Comparison of ENCODE assay signal across 8 mouse cellular contexts in the genomic region with DNA sequence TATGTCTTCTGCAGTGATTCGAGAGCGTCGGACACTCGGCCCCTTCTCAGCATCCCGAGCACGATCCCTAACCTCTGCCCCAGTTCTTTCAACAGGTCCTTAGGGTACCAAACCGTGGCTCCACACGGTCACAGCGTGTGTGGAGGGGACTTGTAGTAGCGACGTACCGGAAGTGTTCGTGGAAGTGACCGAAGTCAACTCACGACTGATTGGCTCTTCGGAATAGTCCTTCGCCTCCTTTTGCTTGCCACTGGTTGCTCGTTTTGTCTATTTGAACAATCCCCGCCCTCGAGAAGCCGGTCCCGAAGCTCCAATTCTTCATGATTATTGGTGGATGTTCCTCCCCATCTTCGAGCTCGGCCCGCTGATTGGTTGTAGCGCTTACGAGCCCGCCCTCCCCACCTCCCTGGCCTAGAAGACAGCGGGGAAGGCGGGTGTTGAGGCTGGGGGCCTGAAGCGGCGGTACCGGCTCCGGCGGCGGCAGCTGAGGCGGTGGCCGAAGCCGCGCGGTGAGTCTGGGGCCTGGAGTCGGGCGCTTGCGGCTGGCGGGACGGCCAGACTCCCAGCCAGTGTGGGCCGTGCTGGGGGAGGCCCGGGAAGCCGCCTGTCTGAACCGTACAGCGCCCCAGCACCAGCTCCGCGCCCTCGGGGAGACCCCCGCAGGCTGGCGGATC. TPM values are rescaled to one million over a fixed set of nuclear protein-coding genes. Genes with fewer than 3 reads are reported as not detected.
A peak's percentile ranks its signal among the peaks of the same experiment; 100 is the strongest.
DNase-seq lines count a peak whose midpoint lies in the region; ATAC-seq and TF ChIP-seq lines count a peak whose summit lies in the region.

Gene Mtor (plus strand): TSS at position 433 of the 674 bp plus-strand sequence.

- no peak for TF ChIP-seq RAD21 in CH12.LX (IDR thresholded peaks at IDR 0.05; ENCODE audit: low read depth, low read length)

- H3K36me3 ChIP-seq in CH12.LX (replicated peaks in 1 of 2; ENCODE audit: control insufficient read depth in 1 of 2, insufficient read depth in 1 of 2, low read length in 1 of 2): peaks cover 8 to 25% of the 10 kb centered on the region in 2 experiments
- no peaks in the 10 kb centered on the region; the same call in 1 of the 2 replicates for H3K36me3 ChIP-seq in forebrain, embryonic 11.5 days (ENCODE audit: control insufficient read depth, insufficient read depth, low read length)
- H3K36me3 ChIP-seq in heart, embryonic 16.5 days (ENCODE audit: control insufficient read depth, insufficient read depth): peaks cover 12% of the 10 kb centered on the region
- peaks cover 13% of the 10 kb centered on the region for H3K36me3 ChIP-seq in liver, embryonic 15.5 days (replicated peaks)
- H3K36me3 ChIP-seq in neural tube, embryonic 12.5 days: peaks cover 17% of the 10 kb centered on the region

- H3K9ac ChIP-seq in CH12.LX (ENCODE audit: insufficient read depth, low read depth): peak within 1 kb of the TSS; percentile 84
- peak within 1 kb of the TSS; percentile 86 for H3K9ac ChIP-seq in forebrain, embryonic 11.5 days (ENCODE audit: low read length)
- peak within 1 kb of the TSS; percentile 90 for H3K9ac ChIP-seq in heart, embryonic 16.5 days (ENCODE audit: low read length)
- H3K9ac ChIP-seq in liver, embryonic 15.5 days: peak within 1 kb of the TSS; percentile 94
- peak within 1 kb of the TSS; percentile 82 for H3K9ac ChIP-seq in neural tube, embryonic 12.5 days

- in situ Hi-C loops in CH12.LX (cut with MboI; ENCODE audit: low pct_ligation_motif_present, low pct_unique_long_range_greater_than_20kb, low sequenced_read_pairs): no loop called here

- H3K4me2 ChIP-seq in CH12.LX (ENCODE audit: insufficient read depth, low read depth, poor library complexity, severe bottlenecking): peak within 1 kb of the TSS; percentile 99
- peak within 1 kb of the TSS; percentile 79 for H3K4me2 ChIP-seq in forebrain, embryonic 11.5 days (ENCODE audit: low read depth, low read length, severe bottlenecking)
- H3K4me2 ChIP-seq in heart, embryonic 16.5 days (ENCODE audit: low read depth, low read length): peak within 1 kb of the TSS; percentile 68
- peak within 1 kb of the TSS; percentile 86 for H3K4me2 ChIP-seq in liver, embryonic 15.5 days
- H3K4me2 ChIP-seq in neural tube, embryonic 12.5 days (replicated peaks): peak within 1 kb of the TSS; percentile 83

- peak within 1 kb of the TSS; percentile 79 to 86 (median 86) for H3K4me3 ChIP-seq in CH12.LX (replicated peaks in 1 of 3; ENCODE audit: low read depth in 2 of 3, low read length in 2 of 3, poor library complexity in 1 of 3)
- peak within 1 kb of the TSS; percentile 96 for H3K4me3 ChIP-seq in forebrain, embryonic 11.5 days (ENCODE audit: low read depth, low read length)
- H3K4me3 ChIP-seq in heart, embryonic 16.5 days (ENCODE audit: low read length): peak within 1 kb of the TSS; percentile 79
- peak within 1 kb of the TSS; percentile 92 for H3K4me3 ChIP-seq in liver, embryonic 15.5 days (replicated peaks)
- peak within 1 kb of the TSS; percentile 98 for H3K4me3 ChIP-seq in neural tube, embryonic 12.5 days

- dilution Hi-C loops in CH12.LX (cut with MboI; ENCODE audit: extremely low pct_ligation_motif_present, extremely low pct_unique_long_range_greater_than_20kb, low sequenced_read_pairs): no loop called here

- peak; percentile 96 for ATAC-seq in forebrain, embryonic 11.5 days (replicated peaks; ENCODE audit: low FRiP score)
- ATAC-seq in heart, embryonic 16.5 days (replicated peaks; ENCODE audit: extremely low read depth, insufficient read depth, low FRiP score): peak; percentile 93
- peak; percentile 90 for ATAC-seq in liver, embryonic 15.5 days (ENCODE audit: insufficient read depth)
- peak; percentile 97 for ATAC-seq in neural tube, embryonic 12.5 days (ENCODE audit: low FRiP score, low read depth)

- H3K27ac ChIP-seq in CH12.LX (ENCODE audit: insufficient read depth, low read depth): no peak within 1 kb of the TSS
- peak within 1 kb of the TSS; percentile 67 for H3K27ac ChIP-seq in forebrain, embryonic 11.5 days (ENCODE audit: low read depth, low read length)
- H3K27ac ChIP-seq in heart, embryonic 16.5 days (ENCODE audit: low read length): peak within 1 kb of the TSS; percentile 76
- H3K27ac ChIP-seq in liver, embryonic 15.5 days (replicated peaks): peak within 1 kb of the TSS; percentile 76
- H3K27ac ChIP-seq in neural tube, embryonic 12.5 days: peak within 1 kb of the TSS; percentile 44; the same call in 1 of the 2 replicates

- no peak for TF ChIP-seq CTCF in CH12.LX (conservative IDR thresholded peaks at IDR 0.05 in 1 of 2, IDR thresholded peaks at IDR 0.05 in 1 of 2; ENCODE audit: low read depth in 2 of 2, low read length in 2 of 2)

- no peaks in the 10 kb centered on the region for H3K9me3 ChIP-seq in CH12.LX (replicated peaks; ENCODE audit: low read length)
- no peaks in the 10 kb centered on the region for H3K9me3 ChIP-seq in forebrain, embryonic 11.5 days (ENCODE audit: control insufficient read depth, low read length)
- H3K9me3 ChIP-seq in heart, embryonic 16.5 days (replicated peaks; ENCODE audit: control insufficient read depth, low read length): no peaks in the 10 kb centered on the region
- H3K9me3 ChIP-seq in liver, embryonic 15.5 days (replicated peaks): no peaks in the 10 kb centered on the region
- H3K9me3 ChIP-seq in neural tube, embryonic 12.5 days: no peaks in the 10 kb centered on the region

- peaks cover 0 to 30% of the 10 kb centered on the region in 2 experiments; a peak in 2 of 4 replicates for H3K4me1 ChIP-seq in CH12.LX (ENCODE audit: control insufficient read depth in 1 of 2, insufficient read depth in 2 of 2)
- peaks cover 7% of the 10 kb centered on the region for H3K4me1 ChIP-seq in forebrain, embryonic 11.5 days (replicated peaks; ENCODE audit: control insufficient read depth, insufficient read depth, low read length)
- peaks cover 28% of the 10 kb centered on the region for H3K4me1 ChIP-seq in heart, embryonic 16.5 days (ENCODE audit: control insufficient read depth, insufficient read depth, low read length)
- H3K4me1 ChIP-seq in liver, embryonic 15.5 days (replicated peaks): peaks cover 50% of the 10 kb centered on the region
- peaks cover 20% of the 10 kb centered on the region for H3K4me1 ChIP-seq in neural tube, embryonic 12.5 days

- DNase-seq in CH12.LX (ENCODE audit: extremely low read depth): peak; percentile 99
- DNase-seq in c-Kit-positive CD71-positive TER-119-negative erythroid progenitor cells, embryonic 14.5 days (ENCODE audit: low read depth): peak; percentile 97
- DNase-seq in forebrain, embryonic 11.5 days (ENCODE audit: low spot score): peak; percentile 94
- peak; percentile 94 to 99 for DNase-seq in kidney, postnatal 36 days
- peak; percentile 99 for DNase-seq in telencephalon, adult 2 months (ENCODE audit: low read depth, low spot score)

- WGBS in forebrain, embryonic 11.5 days: under 1% methylated on average over 56 of the region's 56 CpGs
- WGBS in heart, embryonic 16.5 days: under 1% methylated on average over 56 of the region's 56 CpGs
- 0% methylated on average over 56 of the region's 56 CpGs for WGBS in liver, embryonic 15.5 days (ENCODE audit: insufficient replicate concordance)
- WGBS in neural tube, embryonic 12.5 days: under 1% methylated on average over 56 of the region's 56 CpGs

- peaks cover 21% of the 10 kb centered on the region for H3K79me2 ChIP-seq in CH12.LX (replicated peaks; ENCODE audit: control insufficient read depth, extremely low read depth, insufficient read depth, poor library complexity, severe bottlenecking)

- TF ChIP-seq POLR2A in CH12.LX (IDR thresholded peaks at IDR 0.05; ENCODE audit: low read depth, low read length): peak; percentile 91

- no peak for TF ChIP-seq EP300 in CH12.LX (IDR thresholded peaks at IDR 0.05; ENCODE audit: low read length)

- no peaks in the 10 kb centered on the region for H3K27me3 ChIP-seq in CH12.LX (replicated peaks)
- no peaks in the 10 kb centered on the region for H3K27me3 ChIP-seq in forebrain, embryonic 11.5 days (ENCODE audit: control insufficient read depth, insufficient read depth, low read length)
- H3K27me3 ChIP-seq in heart, embryonic 16.5 days (ENCODE audit: control insufficient read depth, insufficient read depth, low read length): no peaks in the 10 kb centered on the region
- no peaks in the 10 kb centered on the region for H3K27me3 ChIP-seq in liver, embryonic 15.5 days
- no peaks in the 10 kb centered on the region for H3K27me3 ChIP-seq in neural tube, embryonic 12.5 days (replicated peaks)

TF ChIP-seq in CH12.LX, 34 proteins besides CTCF, POLR2A, EP300 and RAD21 (continues in another document):
- peak; percentile 94 for TF ChIP-seq CHD2 (IDR thresholded peaks at IDR 0.05; ENCODE audit: low read length)
- peak; percentile 74 for TF ChIP-seq ELF1 (IDR thresholded peaks at IDR 0.05; ENCODE audit: low read depth, low read length)
- TF ChIP-seq SIN3A (IDR thresholded peaks at IDR 0.05; ENCODE audit: low read length): peak; percentile 89
- no peak for TF ChIP-seq ZC3H11A (IDR thresholded peaks at IDR 0.05; ENCODE audit: low read depth, low read length)
- peak; percentile 51; the same call in 1 of the 2 replicates for TF ChIP-seq POLR2AphosphoS2 (IDR thresholded peaks at IDR 0.05; ENCODE audit: low read depth, low read length)
- TF ChIP-seq USF2 (conservative IDR thresholded peaks at IDR 0.05; ENCODE audit: low read depth, low read length): no peak
- no peak for TF ChIP-seq RCOR1 (conservative IDR thresholded peaks at IDR 0.05; ENCODE audit: low read depth, low read length)
- TF ChIP-seq ZKSCAN1 (IDR thresholded peaks at IDR 0.05; ENCODE audit: borderline replicate concordance, low read depth, low read length): no peak
- TF ChIP-seq MYC (IDR thresholded peaks at IDR 0.05; ENCODE audit: low read depth, low read length): peak; percentile 96
- TF ChIP-seq ETS1 (conservative IDR thresholded peaks at IDR 0.05; ENCODE audit: low read depth, low read length): no peak
- no peak for TF ChIP-seq MAFK (IDR thresholded peaks at IDR 0.05; ENCODE audit: insufficient replicate concordance, low read length)
- TF ChIP-seq PAX5 (IDR thresholded peaks at IDR 0.05; ENCODE audit: low read length): no peak
- peak; percentile 93 for TF ChIP-seq HCFC1 (IDR thresholded peaks at IDR 0.05; ENCODE audit: low read depth, low read length)
- TF ChIP-seq JUND (conservative IDR thresholded peaks at IDR 0.05; ENCODE audit: low read depth, low read length): no peak
- TF ChIP-seq NRF1 (IDR thresholded peaks at IDR 0.05; ENCODE audit: low read depth, low read length): peak; percentile 54
- TF ChIP-seq GABPA (IDR thresholded peaks at IDR 0.05; ENCODE audit: insufficient replicate concordance, low read depth, low read length): no peak

RNA-seq across cellular contexts. Expression of gene Mtor, which starts in this region (rescaled TPM):
- total RNA-seq in CH12.LX (2012; rRNA removed) (24.3 and 25.5 TPM in 2 replicates), CH12.LX (2014; rRNA removed) (10.5 TPM in 2 replicates)
- polyA plus RNA-seq in CH12.LX (2012; ENCODE audit: insufficient read length, low read depth): 23.8 and 28.6 TPM in 2 replicates
- polyA plus RNA-seq in forebrain, embryonic 11.5 days (2014; fragmentation: Nextera tagmentation; extraction: Ambion mirVana): 30.6 and 37.6 TPM in 2 replicates
- 11.5 and 15.1 TPM in 2 replicates for polyA plus RNA-seq in heart, embryonic 16.5 days (2015; fragmentation: Nextera tagmentation; extraction: Ambion mirVana)
- 8.7 and 10.3 TPM in 2 replicates for polyA plus RNA-seq in liver, embryonic 15.5 days (2015; fragmentation: Nextera tagmentation; extraction: Ambion mirVana)
- polyA plus RNA-seq in neural tube, embryonic 12.5 days (2016; fragmentation: Nextera tagmentation; extraction: Ambion mirVana): 27.7 and 28.2 TPM in 2 replicates
